Mouse (Mus musculus): ENCODE results near the gene Ifi203. TPM values are rescaled to one million over a fixed set of nuclear protein-coding genes. Genes with fewer than 3 reads are reported as not detected.

The Ifi203 gene
- polyA plus RNA-seq (2017; shearing (Covaris generic)) = 150 TPM

DNA sequence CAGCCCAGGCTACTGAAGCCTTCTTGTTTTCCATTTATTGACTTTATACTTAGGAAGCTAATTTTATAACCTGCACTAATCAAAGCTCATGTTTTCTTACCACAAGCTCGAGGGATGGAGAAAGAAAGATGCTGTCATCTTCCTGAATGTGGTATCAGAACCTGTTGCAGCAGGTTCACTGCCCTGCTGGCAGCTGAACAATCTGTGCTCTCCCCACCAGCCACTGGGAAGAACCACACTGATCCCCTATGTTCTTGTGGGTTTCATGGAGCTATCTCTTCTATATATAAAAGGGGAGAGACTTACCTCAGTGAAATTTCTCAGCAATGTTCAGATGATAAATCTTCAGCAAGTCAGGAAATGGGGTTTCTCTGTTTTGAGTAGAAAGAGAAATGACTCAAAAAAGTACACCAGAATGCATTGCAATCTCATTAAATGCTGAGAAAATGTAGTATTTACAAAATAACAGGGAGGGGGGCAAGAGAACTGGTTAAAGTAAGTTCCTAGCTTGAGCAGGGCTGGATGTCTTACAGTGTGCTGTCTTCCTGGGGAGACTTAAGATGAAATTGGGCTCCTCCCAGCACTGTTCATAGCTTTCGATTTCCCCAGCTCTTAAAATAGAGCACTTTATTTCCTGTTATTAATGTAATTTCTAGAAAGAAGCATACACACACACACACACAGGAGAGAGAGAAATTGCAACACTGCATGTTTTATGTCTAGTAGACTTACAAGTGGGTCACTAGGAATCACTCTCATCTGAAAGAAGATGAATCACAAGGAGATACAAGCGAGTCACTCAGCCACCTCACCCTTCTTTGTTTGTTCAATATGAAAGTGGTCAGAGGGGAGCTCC, at the start of gene Ifi203, which contains the start of gene Mndal:
Ifi203 (minus strand) TSS at position 749 of the 856 bp plus-strand sequence.
Mndal (minus strand) TSS at position 568 of the 856 bp plus-strand sequence.

DNA sequence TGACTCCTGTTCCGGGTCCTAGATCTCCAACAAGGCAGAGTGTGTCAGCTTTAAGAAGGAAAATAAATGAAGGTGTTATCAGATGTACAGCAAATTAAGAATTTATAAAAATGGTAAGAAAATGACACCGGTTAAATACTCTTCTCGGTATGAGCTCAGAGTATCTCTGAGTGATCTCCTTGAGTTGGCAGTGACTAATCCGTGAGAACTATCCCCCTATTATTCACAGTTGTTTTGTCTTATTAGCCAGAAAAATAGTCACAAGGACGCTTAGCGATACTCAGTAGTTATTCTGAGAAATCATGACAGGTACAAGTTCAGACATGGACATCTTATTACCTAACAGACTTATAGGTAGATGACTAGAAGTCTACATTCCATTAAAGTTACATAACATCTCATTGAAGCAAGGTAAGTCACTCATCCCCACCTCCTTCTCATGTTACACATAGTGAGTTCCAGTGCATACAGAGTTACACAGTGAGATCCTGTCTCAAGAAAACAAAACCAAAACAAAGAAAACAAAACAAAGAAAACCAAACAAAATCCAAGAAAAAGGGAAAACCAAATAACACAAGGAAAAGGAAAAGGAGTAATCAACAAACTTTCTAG, 40.3 kb upstream of the Ifi203 start, which contains the start of gene Ifi202b:
Ifi202b (minus strand) TSS at position 51 of the 612 bp plus-strand sequence.

DNA sequence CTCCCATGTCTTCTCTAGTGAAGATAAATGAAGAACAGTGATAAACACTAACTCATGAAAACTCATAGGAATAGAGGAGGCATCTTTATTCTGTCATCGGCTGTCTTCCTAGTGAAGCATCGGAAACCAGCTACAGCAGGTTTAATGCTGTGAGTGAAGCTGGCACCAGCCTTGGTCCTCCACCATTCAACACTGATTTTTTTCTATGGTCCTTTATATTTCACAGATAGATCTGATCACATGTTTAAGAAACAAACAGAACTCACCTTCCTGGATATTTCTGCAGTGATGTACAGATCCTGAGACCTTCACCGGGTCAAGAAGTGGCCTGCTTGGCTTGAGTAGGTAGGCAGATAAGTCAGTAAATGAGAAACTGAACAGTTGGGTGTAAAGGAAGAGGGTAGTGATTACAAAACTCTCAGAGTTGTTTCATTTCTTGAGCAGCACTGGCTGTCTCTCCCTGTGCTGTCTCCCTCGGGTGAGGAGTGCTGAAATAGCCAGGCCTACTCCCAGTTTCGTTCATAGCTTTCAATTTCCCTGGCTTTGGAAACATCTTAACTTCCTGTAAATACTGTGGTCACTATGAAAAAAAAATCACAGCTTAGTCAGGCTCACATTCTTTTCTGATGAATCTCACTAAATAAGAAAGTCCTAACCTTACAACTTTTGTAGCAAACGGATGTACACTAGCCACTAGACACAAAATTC, 29.8 kb downstream of the Ifi203 start, which contains the start of gene Ifi211:
Ifi211 (minus strand) TSS at position 499 of the 708 bp plus-strand sequence.

Other genes with a start within 250 kb of the Ifi203 start
- gene Ifi207, start 200.9 kb downstream of the Ifi203 start, polyA plus RNA-seq (2017; shearing (Covaris generic)) = not detected
- gene Ifi204, start 175.7 kb downstream of the Ifi203 start, polyA plus RNA-seq (2017; shearing (Covaris generic)) = not detected
- gene Ifi211, start 29.6 kb downstream of the Ifi203 start, polyA plus RNA-seq (2017; shearing (Covaris generic)) = 0.24 TPM
- gene Mndal, start 181 bp downstream of the Ifi203 start, polyA plus RNA-seq (2017; shearing (Covaris generic)) = 242 TPM
- gene Ifi202b, start 40.1 kb upstream of the Ifi203 start, polyA plus RNA-seq (2017; shearing (Covaris generic)) = not detected
- gene Ifi205, start 89.1 kb upstream of the Ifi203 start, polyA plus RNA-seq (2017; shearing (Covaris generic)) = not detected
- gene Olfr433, start 98.0 kb upstream of the Ifi203 start, polyA plus RNA-seq (2017; shearing (Covaris generic)) = not detected
- 0.49 TPM for gene Olfr432, start 106.5 kb upstream of the Ifi203 start, polyA plus RNA-seq (2017; shearing (Covaris generic))
- gene Olfr430, start 123.9 kb upstream of the Ifi203 start, polyA plus RNA-seq (2017; shearing (Covaris generic)) = not detected
- not detected for gene Olfr429, start 141.7 kb upstream of the Ifi203 start, polyA plus RNA-seq (2017; shearing (Covaris generic))
- not detected for gene Olfr427, start 154.2 kb upstream of the Ifi203 start, polyA plus RNA-seq (2017; shearing (Covaris generic))
- gene Olfr231, start 178.5 kb upstream of the Ifi203 start, polyA plus RNA-seq (2017; shearing (Covaris generic)) = not detected
- not detected for gene Olfr424, start 188.8 kb upstream of the Ifi203 start, polyA plus RNA-seq (2017; shearing (Covaris generic))
- gene Olfr420, start 213.0 kb upstream of the Ifi203 start, polyA plus RNA-seq (2017; shearing (Covaris generic)) = not detected
- gene Spta1, start 230.1 kb upstream of the Ifi203 start, polyA plus RNA-seq (2017; shearing (Covaris generic)) = 0.04 TPM